Mouse (Mus musculus) kidney, postnatal 0 days (tissue): ENCODE measurements around the gene Dennd1a. TPM values are rescaled to one million over a fixed set of nuclear protein-coding genes. Genes with fewer than 3 reads are reported as not detected.

Experiments
- ATAC-seq: fragments of 200-750 bp; cut with Nextera tagmentation; replicated peaks from 2 replicates; pipeline ENCODE4 v1.8.0; 2017; ENCODE audit warnings: low read depth, moderate number of reproducible peaks, moderate TSS enrichment, moderate library complexity; ENCODE audit not compliant: low FRiP score
- DNase-seq: peaks from one replicate; pipeline ENCODE4 v3.0.0-alpha.2; 2016; ENCODE audit warnings: low spot score
- H3K27ac ChIP-seq: fragments of 300-500 bp; sonication (generic); 2 replicates; pipeline ENCODE4 v1.5.1; 2014; ENCODE audit warnings: mild to moderate bottlenecking
- H3K27me3 ChIP-seq: fragments of 300-500 bp; sonication (generic); 2 replicates; pipeline ENCODE4 v1.6.1; 2014; ENCODE audit warnings: low read length, mixed read lengths; ENCODE audit not compliant: insufficient read depth
- H3K36me3 ChIP-seq: fragments of 300-500 bp; sonication (generic); 2 replicates; pipeline ENCODE4 v1.6.1; 2014; ENCODE audit warnings: low read length, mixed read lengths; ENCODE audit not compliant: insufficient read depth
- H3K4me1 ChIP-seq: fragments of 300-500 bp; sonication (generic); replicated peaks from 2 replicates; pipeline ENCODE4 v1.6.1; 2014; ENCODE audit warnings: antibody characterized with exemption, low read length, mixed read lengths; ENCODE audit not compliant: insufficient read depth
- H3K4me2 ChIP-seq: fragments of 300-500 bp; sonication (generic); 2 replicates; pipeline ENCODE4 v1.6.1; 2014; ENCODE audit warnings: mild to moderate bottlenecking, low read length, moderate library complexity, mixed read lengths
- H3K4me3 ChIP-seq: fragments of 300-500 bp; sonication (generic); replicated peaks from 2 replicates; pipeline ENCODE4 v1.5.1; 2014; ENCODE audit warnings: low read depth, low read length
- H3K9ac ChIP-seq: fragments of 300-500 bp; sonication (generic); 2 replicates; pipeline ENCODE4 v1.6.1; 2014; ENCODE audit warnings: low read depth, low read length
- H3K9me3 ChIP-seq: fragments of 300-500 bp; sonication (generic); replicated peaks from 2 replicates; pipeline ENCODE4 v1.6.1; 2016; ENCODE audit warnings: low read length, inconsistent platforms, mixed read lengths
- CTCF ChIP-seq: IDR thresholded peaks from 2 replicates; pipeline ENCODE4 v1.5.1; 2016; ENCODE audit warnings: antibody characterized with exemption, low read depth, mild to moderate bottlenecking, moderate library complexity
- WGBS: fragments of 180-500 bp; shearing (Covaris S2); extraction: QIAGEN DNeasy Blood & Tissue Kit; methylation state at CpG from one replicate; pipeline ENCODE4 v1.1.7; 2014; 5-methylcytosine and 5-hydroxymethylcytosine counted together
- polyA plus RNA-seq: library from polyadenylated mRNA; unstranded; fragments of >200 nt; fragmentation: Nextera tagmentation; extraction: Ambion mirVana; gene quantifications from 2 replicates; pipeline ENCODE4 v1.2.1, GENCODE M21; 2015

Gene Dennd1a
- polyA plus RNA-seq, 1 experiment from 2014 or later, result 10.6 TPM

DNA sequence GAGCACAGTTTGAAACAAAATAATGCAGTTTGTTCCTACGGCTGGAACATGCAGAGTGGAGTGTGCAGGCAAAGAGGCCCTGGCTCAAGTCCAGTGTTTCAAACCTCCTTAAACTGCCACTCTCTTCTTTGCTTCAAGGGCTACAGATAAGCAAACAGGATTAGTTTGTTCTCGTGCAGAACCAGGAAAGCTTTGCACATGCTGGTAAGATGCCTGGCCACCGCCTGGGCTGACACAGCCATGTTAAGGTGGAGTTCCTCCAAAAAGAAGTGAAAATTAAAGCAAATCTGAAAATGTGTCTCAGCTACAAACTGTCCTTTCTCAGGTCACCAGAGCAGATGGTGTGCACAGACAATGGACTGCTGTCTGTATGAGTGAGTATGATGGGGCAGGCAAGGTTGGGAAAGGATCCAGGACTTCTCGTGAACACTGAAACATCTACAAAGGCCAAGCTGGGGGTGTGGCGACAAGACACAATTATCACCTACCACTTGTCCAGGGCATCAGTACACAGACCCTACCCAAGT lies 273.3 kb downstream of the Dennd1a start:
- ATAC-seq (no peak), DNase-seq (peak; percentile 84)
- no peaks in the 10 kb centered on the region for H3K36me3 ChIP-seq
- no peak overlapping the region for H3K9ac ChIP-seq
- H3K4me1 ChIP-seq, result no peaks in the 10 kb centered on the region
- no peak for TF ChIP-seq CTCF
- no peak overlapping the region for H3K4me2 ChIP-seq
- 40% methylated on average over 5 of the region's 5 CpGs for WGBS
- H3K9me3 ChIP-seq, result no peaks in the 10 kb centered on the region
- H3K27ac ChIP-seq, result peak overlapping the region; percentile 13; the same call in 1 of the 2 replicates
- no peaks in the 10 kb centered on the region for H3K27me3 ChIP-seq
- no peak overlapping the region for H3K4me3 ChIP-seq

DNA sequence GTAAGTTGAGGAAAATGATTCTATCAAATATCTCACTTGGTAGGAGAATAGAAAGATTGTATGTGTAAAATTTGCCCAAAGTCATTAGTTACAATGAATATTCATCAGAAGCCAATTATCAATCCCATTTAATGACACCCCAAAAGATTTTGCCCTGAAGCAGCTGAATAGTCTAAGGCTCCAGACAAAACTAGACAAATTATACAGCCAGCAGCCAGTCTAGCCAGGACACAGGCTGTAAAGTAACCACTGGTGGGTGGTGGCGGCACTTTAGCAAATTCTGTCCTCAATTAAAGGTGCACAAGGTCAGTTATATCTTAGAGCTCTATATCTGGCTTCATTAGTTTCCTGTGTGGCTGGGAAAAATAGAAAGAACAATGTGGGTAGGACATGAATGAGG lies 280.0 kb downstream of the Dennd1a start:
- ATAC-seq (no peak), DNase-seq (no peak)
- Histone ChIP-seq H3K9ac (no peak overlapping the region), H3K27ac (no peak overlapping the region), H3K27me3 (no peaks in the 10 kb centered on the region), H3K36me3 (0 out of 2 replicates have a peak, but pooled peaks cover under 1% of the 10 kb centered on the region), H3K4me3 (no peak overlapping the region), H3K9me3 (no peaks in the 10 kb centered on the region), H3K4me1 (no peaks in the 10 kb centered on the region), H3K4me2 (no peak overlapping the region)
- 83% methylated on average over 1 of the region's 1 CpGs for WGBS
- no peak for TF ChIP-seq CTCF

DNA sequence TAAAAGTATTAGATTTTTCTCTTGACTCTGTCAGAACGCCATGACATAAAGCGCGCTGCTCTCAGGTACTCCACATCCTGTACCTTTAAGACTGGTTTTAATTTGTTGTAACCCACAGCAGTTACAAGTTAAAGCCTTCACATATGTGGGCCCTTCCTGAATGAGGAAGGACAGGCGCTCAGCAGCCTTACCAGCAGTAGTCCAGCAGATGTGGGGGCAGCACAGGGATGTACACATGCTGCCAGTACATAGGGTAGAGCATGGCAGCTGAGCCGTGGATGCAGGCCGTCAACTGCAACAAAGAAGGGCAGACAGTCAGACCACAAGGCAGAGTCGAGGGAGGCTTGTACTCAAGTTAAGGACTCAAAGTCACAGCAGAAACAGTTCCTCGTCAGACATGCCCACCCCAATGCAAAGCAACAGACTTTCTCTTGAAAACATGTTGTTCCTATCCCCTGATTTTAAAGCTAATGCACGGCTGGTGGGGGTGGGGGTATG lies 284.0 kb downstream of the Dennd1a start:
- no peaks in the 10 kb centered on the region for H3K9me3 ChIP-seq
- no peak for DNase-seq
- H3K9ac ChIP-seq, result no peak overlapping the region
- H3K4me1 ChIP-seq, result no peaks in the 10 kb centered on the region
- TF ChIP-seq CTCF, result no peak
- H3K4me2 ChIP-seq, result no peak overlapping the region
- no peaks in the 10 kb centered on the region for H3K27me3 ChIP-seq
- 0 out of 2 replicates have a peak, but pooled peaks cover 3% of the 10 kb centered on the region for H3K36me3 ChIP-seq
- ATAC-seq, result no peak
- H3K27ac ChIP-seq, result no peak overlapping the region
- no peak overlapping the region for H3K4me3 ChIP-seq
- WGBS, result 84% methylated on average over 9 of the region's 9 CpGs

DNA sequence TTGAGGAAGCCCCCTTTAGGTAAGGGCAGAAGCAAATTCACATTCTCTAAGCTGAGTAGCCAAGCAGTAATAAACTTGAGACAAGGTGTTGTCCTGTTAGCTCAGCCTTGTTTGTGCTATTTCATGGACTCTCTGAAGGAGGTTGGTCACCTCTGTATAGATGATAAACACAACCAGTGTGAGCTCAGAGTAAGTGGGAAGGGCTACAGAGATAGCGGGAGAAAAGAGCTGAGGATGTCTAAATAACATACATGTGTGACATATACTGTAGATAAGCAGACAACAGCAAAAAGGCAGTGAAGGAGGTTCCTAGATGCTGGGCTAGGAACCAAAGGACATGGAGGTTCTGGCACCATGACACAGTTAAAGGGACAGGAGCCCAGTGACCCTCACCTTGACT lies 286.2 kb downstream of the Dennd1a start:
- no peak overlapping the region for H3K27ac ChIP-seq
- no peak overlapping the region for H3K4me3 ChIP-seq
- H3K9ac ChIP-seq, result no peak overlapping the region
- ATAC-seq (no peak), DNase-seq (no peak)
- H3K27me3 ChIP-seq, result no peaks in the 10 kb centered on the region
- H3K9me3 ChIP-seq, result no peaks in the 10 kb centered on the region
- no peaks in the 10 kb centered on the region for H3K4me1 ChIP-seq
- no peak for TF ChIP-seq CTCF
- H3K36me3 ChIP-seq, result 0 out of 2 replicates have a peak, but pooled peaks cover 3% of the 10 kb centered on the region
- 93% methylated on average over 1 of the region's 1 CpGs for WGBS
- no peak overlapping the region for H3K4me2 ChIP-seq

DNA sequence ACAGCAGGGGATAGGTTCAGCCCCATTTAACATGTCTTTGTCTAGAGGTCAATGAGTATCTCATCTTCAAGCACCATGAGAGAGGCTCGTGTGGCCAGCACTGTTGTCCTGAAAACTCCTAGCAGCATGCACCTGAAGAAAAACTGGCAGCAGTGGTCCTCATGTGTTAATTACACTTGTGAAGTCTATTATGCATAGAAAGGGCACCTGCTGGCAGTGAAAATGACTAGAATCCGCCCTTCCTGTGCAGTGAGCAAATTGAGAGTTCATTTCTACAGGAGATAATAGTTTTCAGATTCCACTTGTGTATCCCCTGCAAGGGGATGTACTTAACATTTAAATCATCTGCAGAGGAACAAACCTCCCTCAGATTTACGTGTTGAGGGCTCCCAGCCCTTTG lies 289.2 kb downstream of the Dennd1a start:
- Histone ChIP-seq H3K27me3 (no peaks in the 10 kb centered on the region), H3K9me3 (no peaks in the 10 kb centered on the region), H3K27ac (no peak overlapping the region), H3K36me3 (0 out of 2 replicates have a peak, but pooled peaks cover 3% of the 10 kb centered on the region), H3K4me2 (no peak overlapping the region), H3K4me3 (no peak overlapping the region), H3K4me1 (no peaks in the 10 kb centered on the region), H3K9ac (no peak overlapping the region)
- TF ChIP-seq CTCF, result no peak
- ATAC-seq (no peak), DNase-seq (no peak)
- 55% methylated on average over 3 of the region's 3 CpGs for WGBS

DNA sequence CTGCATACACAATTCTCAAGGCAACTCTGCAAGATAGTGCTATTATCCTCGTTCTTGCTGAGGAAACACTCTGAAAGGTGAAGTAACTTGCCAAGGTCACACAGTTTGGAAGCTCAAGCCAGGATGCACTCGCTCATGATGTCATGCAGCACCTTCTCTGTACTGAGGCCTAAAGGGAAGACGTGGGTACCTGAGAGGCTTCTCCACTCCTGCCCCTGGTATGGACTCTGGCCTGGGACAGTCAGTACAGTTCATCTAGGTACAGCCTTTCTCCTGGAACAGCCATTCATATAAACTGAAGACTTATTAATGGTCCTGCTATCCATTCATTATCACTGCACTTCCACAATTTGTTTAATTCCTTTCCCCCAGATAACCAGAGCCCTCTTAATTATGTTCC lies 298.1 kb downstream of the Dennd1a start:
- ATAC-seq (0 out of 2 replicates have a peak, but pooled peaks have one; percentile 63), DNase-seq (no peak)
- no peak for TF ChIP-seq CTCF
- no peaks in the 10 kb centered on the region for H3K9me3 ChIP-seq
- WGBS, result 92% methylated on average over 3 of the region's 3 CpGs
- no peak overlapping the region for H3K9ac ChIP-seq
- no peak overlapping the region for H3K4me2 ChIP-seq
- H3K36me3 ChIP-seq, result no peaks in the 10 kb centered on the region
- H3K27ac ChIP-seq, result no peak overlapping the region
- H3K4me3 ChIP-seq, result no peak overlapping the region
- no peaks in the 10 kb centered on the region for H3K27me3 ChIP-seq
- 0 out of 2 replicates have a peak, but pooled peaks cover 7% of the 10 kb centered on the region for H3K4me1 ChIP-seq

DNA sequence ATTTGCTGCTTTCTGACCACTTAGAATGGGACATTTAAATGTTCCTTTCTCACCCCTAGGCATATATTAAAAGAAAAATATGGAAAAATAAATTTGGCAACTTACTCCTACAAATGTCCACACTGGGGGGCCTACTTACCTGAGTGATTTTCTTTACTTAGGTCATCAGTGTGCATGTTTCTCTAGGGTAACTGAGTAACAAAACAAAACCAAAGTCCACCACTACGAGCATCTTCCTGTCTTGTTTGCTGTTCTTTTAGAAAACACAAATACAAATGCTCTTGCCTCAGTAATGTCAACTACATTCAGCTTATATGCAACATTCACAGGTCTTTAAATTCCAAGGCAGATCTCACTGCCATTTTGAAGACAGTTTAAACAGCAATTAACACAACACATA lies 298.9 kb downstream of the Dennd1a start:
- DNase-seq, result no peak
- Histone ChIP-seq H3K27me3 (no peaks in the 10 kb centered on the region), H3K9me3 (no peaks in the 10 kb centered on the region), H3K36me3 (no peaks in the 10 kb centered on the region), H3K9ac (no peak overlapping the region), H3K4me3 (no peak overlapping the region), H3K27ac (no peak overlapping the region), H3K4me1 (0 out of 2 replicates have a peak, but pooled peaks cover 7% of the 10 kb centered on the region), H3K4me2 (no peak overlapping the region)
- no peak for ATAC-seq
- TF ChIP-seq CTCF, result no peak
- 82% methylated on average over 1 of the region's 1 CpGs for WGBS
